Mouse (Mus musculus) C2C12 (cell line): ENCODE measurements around the gene Hs6st3. TPM values are rescaled to one million over a fixed set of nuclear protein-coding genes. Genes with fewer than 3 reads are reported as not detected.

ENCODE experiments used
- H3K27me3 ChIP-seq: one replicate; pipeline ENCODE4 v1.6.1; 2011; ENCODE audit not compliant: control insufficient read depth, insufficient read depth, insufficient read length
- H3K36me3 ChIP-seq: one replicate; pipeline ENCODE4 v1.6.1; 2011; ENCODE audit not compliant: control insufficient read depth, insufficient read depth
- H3K4me3 ChIP-seq: one replicate; pipeline ENCODE4 v1.5.1; 2011; ENCODE audit warnings: mild to moderate bottlenecking, control low read depth; ENCODE audit not compliant: poor library complexity, insufficient read depth, severe bottlenecking
- H3K79me2 ChIP-seq: one replicate; pipeline ENCODE4 v1.6.1; 2011; ENCODE audit not compliant: control insufficient read depth, insufficient read depth
- H3K79me3 ChIP-seq: one replicate; pipeline ENCODE4 v1.6.1; 2011; ENCODE audit warnings: low read depth, control low read depth
- H3ac ChIP-seq: one replicate; pipeline ENCODE3; 2011; ENCODE audit warnings: low read depth; ENCODE audit not compliant: control insufficient read depth, insufficient read length
- CEBPB ChIP-seq: IDR thresholded peaks from one replicate; pipeline ENCODE4 v1.6.1; 2011; ENCODE audit warnings: low read depth, mild to moderate bottlenecking, control low read depth, moderate library complexity
- CTCF ChIP-seq: IDR thresholded peaks from one replicate; pipeline ENCODE4 v1.5.1; 2011; ENCODE audit not compliant: control insufficient read depth, insufficient read depth, insufficient read length
- FOSL1 ChIP-seq: IDR thresholded peaks from one replicate; pipeline ENCODE4 v1.8.0; 2011; ENCODE audit warnings: mild to moderate bottlenecking, low read length; ENCODE audit not compliant: poor library complexity, insufficient read depth, severe bottlenecking
- MAX ChIP-seq: IDR thresholded peaks from one replicate; pipeline ENCODE4 v1.6.1; 2011; ENCODE audit warnings: mild to moderate bottlenecking, control low read depth
- MYOD1 ChIP-seq: IDR thresholded peaks from one replicate; pipeline ENCODE4 v1.6.1; 2011; ENCODE audit warnings: low read depth; ENCODE audit not compliant: control insufficient read depth, insufficient read length
- MYOG ChIP-seq: IDR thresholded peaks from one replicate; pipeline ENCODE4 v1.6.1; 2011; ENCODE audit not compliant: control insufficient read depth, insufficient read length; ENCODE audit errors: extremely low read depth
- USF1 ChIP-seq: IDR thresholded peaks from one replicate; pipeline ENCODE4 v1.6.1; 2011; ENCODE audit warnings: low read depth, mild to moderate bottlenecking, control low read depth, moderate library complexity
- polyA plus RNA-seq: library from polyadenylated mRNA; unstranded; fragments of >200 nt; fragmentation: generic; extraction: Trizol; gene quantifications from one replicate; pipeline ENCODE4 v1.2.1, GENCODE M21; 2012; ENCODE audit warnings: missing spikeins

Hs6st3 gene
- polyA plus RNA-seq, 1 experiment: not detected

- TF ChIP-seq USF1: no peak
- TF ChIP-seq MAX: no peak
- no peak for TF ChIP-seq MYOG
- TF ChIP-seq FOSL1: no peak
- no peak for TF ChIP-seq CEBPB
- no peak for TF ChIP-seq MYOD1
- no peak for TF ChIP-seq CTCF
- Histone ChIP-seq H3ac (no peak overlapping the region), H3K36me3 (no peaks in the 10 kb centered on the region), H3K27me3 (no peaks in the 10 kb centered on the region), H3K79me2 (no peaks in the 10 kb centered on the region), H3K79me3 (no peaks in the 10 kb centered on the region), H3K4me3 (no peak overlapping the region)
These were observed 505.7 kb downstream of the Hs6st3 start for GRCm38 (mm10) chr14:119643840-119644239.

DNA sequence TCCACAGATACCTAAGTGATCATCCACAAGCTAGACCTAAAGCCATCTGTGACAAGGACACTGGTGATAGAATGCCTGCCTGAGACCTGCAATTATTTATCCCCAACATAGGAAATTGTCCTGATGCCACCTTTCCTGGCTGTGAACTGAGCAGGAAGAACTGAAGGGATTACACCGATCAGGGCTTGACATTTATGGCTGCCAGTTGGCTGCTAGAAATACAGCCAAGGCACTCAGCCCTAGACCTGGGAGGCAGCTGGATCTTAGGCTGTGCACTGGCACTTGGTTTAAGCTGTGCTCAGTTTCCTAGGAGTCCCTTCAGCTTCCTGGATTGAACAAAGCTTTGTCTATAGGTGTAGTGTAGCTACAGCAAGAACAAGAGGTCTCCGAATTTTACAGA is 518.8 kb downstream of the Hs6st3 start:
- Histone ChIP-seq H3K36me3 (no peaks in the 10 kb centered on the region), H3ac (no peak overlapping the region), H3K79me3 (no peaks in the 10 kb centered on the region), H3K4me3 (no peak overlapping the region), H3K27me3 (no peaks in the 10 kb centered on the region), H3K79me2 (no peaks in the 10 kb centered on the region)
- no peak for TF ChIP-seq MYOD1
- TF ChIP-seq FOSL1: no peak
- TF ChIP-seq CEBPB: no peak
- TF ChIP-seq CTCF: no peak
- no peak for TF ChIP-seq MYOG
- TF ChIP-seq MAX: no peak
- no peak for TF ChIP-seq USF1

- Histone ChIP-seq H3K79me2 (no peaks in the 10 kb centered on the region), H3ac (no peak overlapping the region), H3K79me3 (no peaks in the 10 kb centered on the region), H3K4me3 (no peak overlapping the region), H3K27me3 (no peaks in the 10 kb centered on the region), H3K36me3 (no peaks in the 10 kb centered on the region)
- TF ChIP-seq MYOD1 (no peak), USF1 (no peak), CEBPB (no peak), MYOG (no peak), FOSL1 (no peak), CTCF (no peak), MAX (no peak)
These were observed 527.6 kb downstream of the Hs6st3 start for GRCm38 (mm10) chr14:119665741-119666141.

- Histone ChIP-seq H3K36me3 (no peaks in the 10 kb centered on the region), H3K79me3 (no peaks in the 10 kb centered on the region), H3K79me2 (no peaks in the 10 kb centered on the region), H3K4me3 (no peak overlapping the region), H3K27me3 (no peaks in the 10 kb centered on the region), H3ac (no peak overlapping the region)
- TF ChIP-seq CEBPB (no peak), USF1 (no peak), MYOD1 (no peak), FOSL1 (no peak), MAX (no peak), CTCF (no peak), MYOG (no peak)
These were observed 529.3 kb downstream of the Hs6st3 start for GRCm38 (mm10) chr14:119667421-119667820.

GRCm38 (mm10) chr14:119670836-119671587 is 532.9 kb downstream of the Hs6st3 start:
- Histone ChIP-seq H3ac (no peak overlapping the region), H3K36me3 (no peaks in the 10 kb centered on the region), H3K79me2 (no peaks in the 10 kb centered on the region), H3K79me3 (no peaks in the 10 kb centered on the region), H3K4me3 (no peak overlapping the region), H3K27me3 (no peaks in the 10 kb centered on the region)
- TF ChIP-seq MYOG (no peak), CEBPB (no peak), MAX (no peak), FOSL1 (no peak), CTCF (no peak), MYOD1 (no peak), USF1 (no peak)

- Histone ChIP-seq H3K27me3 (no peaks in the 10 kb centered on the region), H3K79me3 (no peaks in the 10 kb centered on the region), H3K4me3 (no peak overlapping the region), H3K79me2 (no peaks in the 10 kb centered on the region), H3ac (no peak overlapping the region), H3K36me3 (no peaks in the 10 kb centered on the region)
- TF ChIP-seq USF1 (peak; percentile 59), MAX (no peak)
These were observed 540.4 kb downstream of the Hs6st3 start for GRCm38 (mm10) chr14:119678574-119678973.
